Mouse (Mus musculus) C2C12 (cell line): ENCODE measurements at regions not wholly inside any gene's neighbourhood (a gene's known extent, or its start where the extent isn't known, plus 50 kb on each side); places are given as distances from the start of the nearest gene placed in this dataset.

Experiments used
- H3K27me3 ChIP-seq: one replicate; pipeline ENCODE4 v1.6.1; 2011; ENCODE audit not compliant: control insufficient read depth, insufficient read depth, insufficient read length
- H3K36me3 ChIP-seq: one replicate; pipeline ENCODE4 v1.6.1; 2011; ENCODE audit not compliant: control insufficient read depth, insufficient read depth
- H3K4me3 ChIP-seq: one replicate; pipeline ENCODE4 v1.5.1; 2011; ENCODE audit warnings: mild to moderate bottlenecking, control low read depth; ENCODE audit not compliant: poor library complexity, insufficient read depth, severe bottlenecking
- H3K79me2 ChIP-seq: one replicate; pipeline ENCODE4 v1.6.1; 2011; ENCODE audit not compliant: control insufficient read depth, insufficient read depth
- H3K79me3 ChIP-seq: one replicate; pipeline ENCODE4 v1.6.1; 2011; ENCODE audit warnings: low read depth, control low read depth
- H3ac ChIP-seq: one replicate; pipeline ENCODE3; 2011; ENCODE audit warnings: low read depth; ENCODE audit not compliant: control insufficient read depth, insufficient read length
- CEBPB ChIP-seq: IDR thresholded peaks from one replicate; pipeline ENCODE4 v1.6.1; 2011; ENCODE audit warnings: low read depth, mild to moderate bottlenecking, control low read depth, moderate library complexity
- CTCF ChIP-seq: IDR thresholded peaks from one replicate; pipeline ENCODE4 v1.5.1; 2011; ENCODE audit not compliant: control insufficient read depth, insufficient read depth, insufficient read length
- FOSL1 ChIP-seq: IDR thresholded peaks from one replicate; pipeline ENCODE4 v1.8.0; 2011; ENCODE audit warnings: mild to moderate bottlenecking, low read length; ENCODE audit not compliant: poor library complexity, insufficient read depth, severe bottlenecking
- MAX ChIP-seq: IDR thresholded peaks from one replicate; pipeline ENCODE4 v1.6.1; 2011; ENCODE audit warnings: mild to moderate bottlenecking, control low read depth
- MYOD1 ChIP-seq: IDR thresholded peaks from one replicate; pipeline ENCODE4 v1.6.1; 2011; ENCODE audit warnings: low read depth; ENCODE audit not compliant: control insufficient read depth, insufficient read length
- MYOG ChIP-seq: IDR thresholded peaks from one replicate; pipeline ENCODE4 v1.6.1; 2011; ENCODE audit not compliant: control insufficient read depth, insufficient read length; ENCODE audit errors: extremely low read depth
- USF1 ChIP-seq: IDR thresholded peaks from one replicate; pipeline ENCODE4 v1.6.1; 2011; ENCODE audit warnings: low read depth, mild to moderate bottlenecking, control low read depth, moderate library complexity

DNA sequence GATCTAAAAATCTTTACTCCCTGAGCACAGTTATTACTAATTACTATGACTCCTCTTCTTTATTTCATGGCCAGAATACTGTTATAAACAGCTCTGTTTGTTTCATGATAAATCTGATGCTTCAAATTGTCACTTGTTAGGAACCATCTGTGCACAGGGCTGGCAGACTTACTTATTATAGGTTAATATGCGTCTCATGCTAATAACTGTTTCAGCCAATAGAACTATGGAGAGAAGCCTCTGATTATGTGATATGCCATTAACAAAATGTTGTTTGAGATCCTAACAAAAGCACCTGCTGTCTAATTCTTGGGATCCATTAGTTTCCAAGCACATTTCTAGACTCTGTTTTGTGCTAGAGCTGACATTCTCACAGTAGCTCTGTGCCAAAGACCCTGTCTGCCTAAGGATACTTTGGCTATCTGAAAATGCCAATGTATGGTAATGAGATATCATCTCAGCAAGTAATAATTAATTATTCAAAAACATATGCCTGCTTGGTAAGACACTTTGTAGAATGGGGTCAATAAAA, 318.1 kb downstream of the Grb14 start:
- Histone ChIP-seq H3K4me3 (no peak overlapping the region), H3K79me3 (no peaks in the 10 kb centered on the region), H3K27me3 (no peaks in the 10 kb centered on the region), H3K79me2 (no peaks in the 10 kb centered on the region), H3K36me3 (no peaks in the 10 kb centered on the region), H3ac (no peak overlapping the region)
- TF ChIP-seq MAX (no peak), USF1 (no peak), FOSL1 (no peak), CTCF (no peak), MYOG (no peak), CEBPB (no peak), MYOD1 (no peak)

- TF ChIP-seq CEBPB, result no peak
- no peak for TF ChIP-seq MYOG
- TF ChIP-seq CTCF, result no peak
- Histone ChIP-seq H3K36me3 (no peaks in the 10 kb centered on the region), H3K79me2 (no peaks in the 10 kb centered on the region), H3K27me3 (no peaks in the 10 kb centered on the region), H3K79me3 (no peaks in the 10 kb centered on the region), H3K4me3 (no peak overlapping the region), H3ac (no peak overlapping the region)
Measured at GRCm38 (mm10) chr2:64695974-64696373, 328.8 kb downstream of the Grb14 start.

- no peaks in the 10 kb centered on the region for H3K79me2 ChIP-seq
- H3K4me3 ChIP-seq, result no peak overlapping the region
- H3K79me3 ChIP-seq, result no peaks in the 10 kb centered on the region
- H3K27me3 ChIP-seq, result no peaks in the 10 kb centered on the region
- H3K36me3 ChIP-seq, result no peaks in the 10 kb centered on the region
- TF ChIP-seq MYOD1, result no peak
- no peak for TF ChIP-seq USF1
- TF ChIP-seq CEBPB, result no peak
- no peak for TF ChIP-seq MYOG
- no peak for TF ChIP-seq CTCF
- no peak for TF ChIP-seq FOSL1
- no peak for TF ChIP-seq MAX
- H3ac ChIP-seq, result no peak overlapping the region
Measured at GRCm38 (mm10) chr2:64691444-64691843, 333.3 kb downstream of the Grb14 start.

- Histone ChIP-seq H3ac (no peak overlapping the region), H3K79me2 (no peaks in the 10 kb centered on the region), H3K36me3 (no peaks in the 10 kb centered on the region), H3K4me3 (no peak overlapping the region), H3K79me3 (no peaks in the 10 kb centered on the region), H3K27me3 (no peaks in the 10 kb centered on the region)
- TF ChIP-seq CEBPB, result no peak
Measured at GRCm38 (mm10) chr2:64690996-64691395, 333.8 kb downstream of the Grb14 start.

GRCm38 (mm10) chr2:64686781-64687180, 338.0 kb downstream of the Grb14 start:
- Histone ChIP-seq H3K79me2 (no peaks in the 10 kb centered on the region), H3K4me3 (no peak overlapping the region), H3K36me3 (no peaks in the 10 kb centered on the region), H3ac (no peak overlapping the region), H3K79me3 (no peaks in the 10 kb centered on the region), H3K27me3 (no peaks in the 10 kb centered on the region)
- TF ChIP-seq CEBPB, result no peak
- no peak for TF ChIP-seq MAX
- TF ChIP-seq MYOG, result no peak
- no peak for TF ChIP-seq MYOD1
- no peak for TF ChIP-seq CTCF
- no peak for TF ChIP-seq FOSL1
- no peak for TF ChIP-seq USF1

DNA sequence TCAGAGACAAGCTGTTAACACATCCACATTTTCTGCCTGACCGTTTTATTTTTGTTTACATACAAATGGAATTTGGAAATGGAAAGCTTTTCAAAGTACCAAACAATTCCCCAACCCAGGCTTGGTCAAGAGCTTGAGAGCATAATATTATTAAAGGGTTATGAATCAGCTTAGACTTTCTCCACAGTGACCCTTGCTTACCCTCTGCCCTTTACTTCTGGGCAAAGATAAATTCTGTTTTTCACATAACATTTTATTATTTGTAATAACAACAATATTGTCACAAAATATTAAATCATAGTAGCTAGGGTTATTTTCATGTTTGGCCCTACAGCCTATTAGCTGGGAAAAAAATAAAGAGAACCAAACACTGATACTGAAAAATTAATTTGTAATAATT, 375.2 kb downstream of the Grb14 start:
- Histone ChIP-seq H3K4me3 (no peak overlapping the region), H3ac (no peak overlapping the region), H3K79me2 (no peaks in the 10 kb centered on the region), H3K79me3 (no peaks in the 10 kb centered on the region), H3K27me3 (no peaks in the 10 kb centered on the region), H3K36me3 (no peaks in the 10 kb centered on the region)
- no peak for TF ChIP-seq MAX
- TF ChIP-seq USF1, result no peak
- no peak for TF ChIP-seq FOSL1
- TF ChIP-seq CTCF, result no peak
- no peak for TF ChIP-seq MYOD1
- no peak for TF ChIP-seq CEBPB
- TF ChIP-seq MYOG, result no peak
